Mouse (Mus musculus): Measurements from ENCODE around the gene Cmpk2.
"Not testable (repeated sequence)": the region's sequence is repeated elsewhere in the genome, so short reads cannot be mapped to it uniquely, and the experiment has no call there.

The Cmpk2 gene

GRCm38 (mm10) chr12:26478196-26479004 lies 9.4 kb downstream of the Cmpk2 start:
- DNase-seq (ENCODE audit: low read depth, low spot score), result no peak

- not testable (repeated sequence) for DNase-seq (ENCODE audit: low read depth, low spot score)
These were observed 17.0 kb downstream of the Cmpk2 start for GRCm38 (mm10) chr12:26485738-26486580.

GRCm38 (mm10) chr12:26487874-26488616 lies 19.0 kb downstream of the Cmpk2 start:
- DNase-seq (ENCODE audit: low read depth, low spot score), result peak; percentile 71

GRCm38 (mm10) chr12:26488617-26489274 lies 19.7 kb downstream of the Cmpk2 start:
- peak; percentile 38 for DNase-seq (ENCODE audit: low read depth, low spot score)

- DNase-seq (ENCODE audit: low read depth, low spot score), result no peak
These were observed 20.9 kb downstream of the Cmpk2 start for GRCm38 (mm10) chr12:26489942-26490341.

GRCm38 (mm10) chr12:26501042-26501441 lies 32.0 kb downstream of the Cmpk2 start:
- no peak for DNase-seq (ENCODE audit: low read depth, low spot score)

GRCm38 (mm10) chr12:26510971-26511370 lies 42.0 kb downstream of the Cmpk2 start:
- no peak for DNase-seq (ENCODE audit: low read depth, low spot score)

- DNase-seq (ENCODE audit: low read depth, low spot score), result no peak
These were observed 49.2 kb downstream of the Cmpk2 start for GRCm38 (mm10) chr12:26518206-26518605.

GRCm38 (mm10) chr12:26524943-26525697 lies 56.1 kb downstream of the Cmpk2 start:
- no peak for DNase-seq (ENCODE audit: low read depth, low spot score)

GRCm38 (mm10) chr12:26525698-26526026 lies 56.7 kb downstream of the Cmpk2 start:
- no peak for DNase-seq (ENCODE audit: low read depth, low spot score)

Data from forelimb bud, embryonic 11.5 days (tissue).